Mouse (Mus musculus): ENCODE measurements at regions not wholly inside any gene's neighbourhood (a gene's known extent, or its start where the extent isn't known, plus 50 kb on each side); places are given as distances from the start of the nearest gene placed in this dataset.
A peak's percentile ranks its signal among the peaks of the same experiment; 100 is the strongest.

DNA sequence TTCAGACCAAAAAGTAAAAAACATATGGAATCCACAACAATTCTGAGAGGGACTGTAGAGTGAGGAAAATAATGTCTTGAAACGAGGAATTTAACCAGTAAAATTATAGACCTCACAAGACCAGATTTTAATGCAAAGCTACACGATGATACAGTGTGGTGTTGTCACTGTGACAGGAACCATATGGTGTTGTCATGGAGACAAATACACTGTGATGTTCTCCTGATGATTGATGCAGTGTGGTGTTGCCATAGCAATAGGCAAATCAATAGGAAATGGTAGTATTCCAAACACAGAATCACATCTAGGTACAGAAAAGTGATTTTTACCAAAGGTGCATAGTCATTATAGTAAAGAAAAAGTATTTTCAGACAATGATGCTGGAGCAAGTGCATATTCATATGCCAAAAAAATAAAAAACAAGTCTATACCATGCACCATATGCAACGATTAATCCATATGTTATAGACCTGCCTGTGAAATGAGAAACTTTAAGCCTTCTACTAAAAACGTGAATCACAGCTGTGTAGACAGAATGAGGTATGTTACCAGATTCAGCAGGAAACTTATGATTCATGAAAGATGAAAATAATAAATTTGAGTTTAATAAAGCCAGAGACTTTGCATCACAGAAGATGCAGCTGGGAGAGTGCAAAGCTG lies 149.6 kb downstream of the Thbs2 start:
- no peak for DNase-seq
- intact Hi-C loops (cut with DNase I; ENCODE audit: low total_unique reads): loop anchor here (5.0 kb wide), 1 partner anchor 363 kb away; no protein-coding TSS in a partner anchor

DNA sequence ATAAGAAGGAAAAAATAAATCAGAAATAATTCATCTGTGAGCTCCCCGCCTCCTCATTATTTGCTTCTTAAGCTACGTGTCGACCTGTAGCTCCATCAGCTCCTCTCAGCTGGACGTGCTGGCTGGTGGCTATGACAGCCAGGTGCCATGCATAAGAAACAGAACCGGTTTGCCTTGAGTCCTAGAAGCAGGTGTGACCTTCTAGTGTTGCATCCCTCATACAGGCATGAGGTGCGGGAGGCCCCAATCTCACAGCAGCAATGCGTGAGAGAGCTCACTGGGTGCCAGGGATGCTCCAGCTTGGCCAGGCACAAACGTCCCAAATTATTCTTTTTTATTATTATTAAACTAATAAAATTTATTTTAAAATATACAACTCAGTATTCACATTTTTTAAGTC lies 153.0 kb downstream of the Thbs2 start:
- intact Hi-C loops (cut with DNase I; ENCODE audit: low total_unique reads): loop anchor here (5.0 kb wide), 1 partner anchor 366 kb away; no protein-coding TSS in a partner anchor
- DNase-seq: no peak

DNA sequence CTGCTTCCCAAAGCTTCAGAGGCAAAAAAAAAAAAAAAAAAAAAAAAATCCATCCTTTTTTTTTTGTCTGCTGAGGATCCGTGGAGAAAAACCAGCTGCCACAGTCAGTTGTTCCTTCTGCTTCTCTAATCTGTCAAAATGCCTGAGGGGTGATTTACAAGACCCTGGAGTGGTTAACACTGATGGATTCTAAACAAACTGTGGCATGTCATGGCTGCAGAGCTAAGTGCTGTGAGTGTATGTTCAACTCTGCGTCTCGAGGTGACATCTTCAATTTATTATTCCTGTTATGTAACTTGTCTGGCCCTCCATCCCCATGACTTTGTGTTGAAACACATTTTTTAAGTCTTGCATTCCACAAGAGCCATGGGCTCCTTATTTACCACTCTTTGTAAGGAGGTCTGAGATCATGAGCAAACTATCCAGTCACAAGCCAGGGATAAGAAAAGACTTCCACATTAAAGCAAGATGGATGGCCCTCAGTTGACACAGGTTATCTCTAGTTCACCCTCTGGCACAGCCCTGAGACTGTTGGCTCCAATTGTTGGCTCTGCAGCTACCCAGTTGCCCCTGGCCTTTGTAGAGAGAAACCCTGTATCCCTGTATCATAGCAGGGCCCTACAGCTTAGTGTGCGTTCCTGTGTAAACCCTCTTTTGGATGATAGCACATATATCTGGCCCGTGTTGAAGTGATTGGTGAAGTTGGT lies 153.6 kb downstream of the Thbs2 start:
- DNase-seq: no peak
- intact Hi-C loops (cut with DNase I; ENCODE audit: low total_unique reads): loop anchor here (5.0 kb wide), 1 partner anchor 367 kb away; no protein-coding TSS in a partner anchor

GRCm38 (mm10) chr17:14539651-14540050 lies 154.4 kb downstream of the Thbs2 start:
- intact Hi-C loops (cut with DNase I; ENCODE audit: low total_unique reads): loop anchor here (5.0 kb wide), 1 partner anchor 368 kb away; no protein-coding TSS in a partner anchor
- DNase-seq: no peak

DNA sequence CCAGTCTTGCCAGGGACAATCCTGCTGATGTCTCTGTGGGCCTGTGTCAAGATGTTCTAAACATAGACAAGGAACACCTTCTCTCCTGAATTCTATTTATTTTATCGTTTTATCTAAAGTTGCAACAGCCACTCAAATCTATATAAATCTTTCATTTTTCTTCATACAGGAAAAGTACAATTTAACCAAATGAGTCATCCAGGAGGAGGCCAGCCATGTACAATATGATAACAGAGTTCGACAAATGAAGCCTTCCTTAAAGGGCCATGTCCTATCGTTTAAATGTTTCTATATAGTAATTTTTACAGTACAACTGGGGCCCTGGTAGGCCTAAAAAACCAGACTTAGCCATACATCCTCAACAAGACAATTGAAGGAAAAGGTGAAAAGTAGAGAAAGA lies 154.8 kb downstream of the Thbs2 start:
- intact Hi-C loops (cut with DNase I; ENCODE audit: low total_unique reads): no loop called here
- DNase-seq: no peak

GRCm38 (mm10) chr17:14538527-14538926 lies 155.5 kb downstream of the Thbs2 start:
- no peak for DNase-seq
- intact Hi-C loops (cut with DNase I; ENCODE audit: low total_unique reads): no loop called here

DNA sequence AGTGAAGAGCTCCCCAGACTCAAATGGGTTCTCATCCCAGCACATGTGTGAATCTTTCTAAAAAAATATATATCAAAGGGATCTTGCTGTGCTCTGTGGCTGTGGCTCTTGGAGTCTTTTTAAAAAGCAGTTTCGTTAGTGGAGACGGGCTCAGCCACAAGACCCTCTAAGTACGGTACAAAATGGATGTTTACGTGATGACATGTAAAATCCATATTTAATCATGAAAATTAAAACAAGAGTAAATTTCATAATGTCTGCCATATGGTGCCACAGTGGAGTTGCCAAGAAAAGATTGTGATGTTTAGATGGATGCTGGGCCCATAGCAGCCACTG lies 161.1 kb downstream of the Thbs2 start:
- intact Hi-C loops (cut with DNase I; ENCODE audit: low total_unique reads): no loop called here
- DNase-seq: no peak

DNA sequence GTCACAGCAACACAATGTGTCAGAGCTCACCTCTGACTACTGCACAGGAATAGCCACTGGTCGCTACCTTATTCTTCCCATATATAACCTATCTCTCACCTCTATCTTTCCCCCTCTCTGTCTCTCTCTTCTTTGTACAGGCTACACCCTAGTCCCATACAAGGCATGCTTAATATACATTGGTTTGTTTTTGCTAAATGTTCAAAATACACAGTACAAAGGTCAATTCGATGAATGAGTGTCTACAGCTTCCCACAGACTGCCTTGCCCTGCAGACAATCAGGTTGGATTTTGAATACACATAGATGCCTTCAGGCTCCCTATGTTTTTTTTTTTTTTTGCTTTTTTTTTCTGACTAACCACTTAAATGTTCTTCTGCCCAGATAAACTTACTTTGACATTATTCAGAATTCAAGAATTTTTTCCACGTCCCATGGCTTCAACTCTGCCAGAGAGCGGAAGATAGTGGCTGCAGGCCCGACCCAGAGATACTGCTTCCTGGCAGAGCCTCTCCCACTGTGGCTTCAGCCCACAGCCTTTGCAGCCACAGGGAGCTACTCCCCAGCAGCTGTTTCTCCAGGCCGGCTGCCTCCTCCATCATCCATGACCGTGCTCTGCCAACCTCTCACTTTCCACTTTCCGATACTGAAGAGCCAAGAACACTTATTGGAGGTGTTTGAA lies 161.6 kb downstream of the Thbs2 start:
- intact Hi-C loops (cut with DNase I; ENCODE audit: low total_unique reads): no loop called here
- peak; percentile 64 for DNase-seq

DNA sequence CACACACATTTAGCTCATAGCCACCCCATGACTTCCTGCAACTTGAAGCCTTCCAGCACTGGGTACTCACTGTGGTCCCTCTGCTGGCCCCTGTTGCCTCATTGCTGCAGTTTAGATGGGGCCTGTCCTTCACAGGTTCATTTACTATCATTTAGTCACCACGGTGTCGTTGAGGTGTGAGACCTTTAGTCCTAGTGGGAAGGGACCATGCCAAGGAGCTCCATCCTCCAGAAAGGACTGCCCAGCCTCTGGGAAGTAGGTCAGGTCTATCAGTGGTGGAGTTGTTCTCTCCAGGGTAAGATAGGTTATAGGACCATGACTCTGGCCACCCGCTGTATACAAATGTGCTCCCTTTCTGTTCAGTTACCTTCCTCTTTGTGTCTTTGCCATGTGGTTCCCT lies 162.2 kb downstream of the Thbs2 start:
- DNase-seq: no peak
- intact Hi-C loops (cut with DNase I; ENCODE audit: low total_unique reads): no loop called here

GRCm38 (mm10) chr17:14527691-14528090 lies 166.3 kb downstream of the Thbs2 start:
- intact Hi-C loops (cut with DNase I; ENCODE audit: low total_unique reads): no loop called here
- DNase-seq: no peak

GRCm38 (mm10) chr17:14525255-14525654 lies 168.8 kb downstream of the Thbs2 start:
- intact Hi-C loops (cut with DNase I; ENCODE audit: low total_unique reads): loop anchor here (2.0 kb wide), 1 partner anchor 380 kb away; no protein-coding TSS in a partner anchor
- no peak for DNase-seq

GRCm38 (mm10) chr17:14524426-14525236 lies 169.4 kb downstream of the Thbs2 start:
- peak; percentile 62 for DNase-seq
- intact Hi-C loops (cut with DNase I; ENCODE audit: low total_unique reads): loop anchor here (2.0 kb wide), 1 partner anchor 380 kb away; no protein-coding TSS in a partner anchor

DNA sequence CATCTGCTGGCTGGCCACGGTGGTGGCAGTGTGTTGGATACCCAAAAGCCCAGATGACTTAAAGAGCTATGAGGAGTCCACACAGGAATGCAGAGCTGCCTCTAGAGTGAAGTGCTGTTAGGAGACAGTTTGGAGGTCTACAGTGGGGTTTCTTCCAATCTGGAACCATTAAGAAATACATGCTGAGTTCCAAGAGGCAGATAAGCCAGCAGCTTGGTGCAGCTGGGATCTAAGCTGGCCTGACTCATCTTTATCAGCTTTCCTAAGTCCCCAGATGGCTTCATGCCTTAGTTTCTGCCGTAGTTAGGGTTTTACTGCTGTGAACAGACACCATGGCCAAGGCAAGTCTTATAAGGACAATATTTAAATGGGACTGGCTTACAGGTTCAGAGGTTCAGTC lies 172.0 kb downstream of the Thbs2 start:
- intact Hi-C loops (cut with DNase I; ENCODE audit: low total_unique reads): no loop called here
- no peak for DNase-seq

GRCm38 (mm10) chr17:14520565-14520964 lies 173.5 kb downstream of the Thbs2 start:
- intact Hi-C loops (cut with DNase I; ENCODE audit: low total_unique reads): loop anchor here (2.0 kb wide), 1 partner anchor 282 kb away; no protein-coding TSS in a partner anchor
- peak; percentile 57 for DNase-seq

DNA sequence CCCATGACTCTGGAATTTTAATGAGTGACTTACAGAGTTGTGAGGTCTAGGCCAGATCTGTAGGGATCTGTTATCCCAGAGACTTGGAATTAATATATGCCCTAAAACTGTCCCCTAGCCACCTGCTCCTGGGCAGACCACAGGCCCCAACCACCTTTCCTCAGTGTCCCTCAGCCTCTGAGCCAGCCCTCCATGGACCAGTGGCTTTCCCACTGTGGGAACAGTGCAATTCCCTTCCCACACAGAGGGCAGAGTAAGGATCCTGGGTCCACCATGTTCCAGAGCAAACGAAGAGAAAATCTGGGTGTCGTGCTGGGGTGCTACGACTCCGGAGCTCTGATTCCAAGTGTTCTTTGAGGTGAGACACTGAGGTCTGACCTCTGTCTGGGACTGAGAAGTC lies 174.7 kb downstream of the Thbs2 start:
- no peak for DNase-seq
- intact Hi-C loops (cut with DNase I; ENCODE audit: low total_unique reads): loop anchor here (5.0 kb wide), 2 partner anchors 142 to 232 kb away; no protein-coding TSS in a partner anchor

DNA sequence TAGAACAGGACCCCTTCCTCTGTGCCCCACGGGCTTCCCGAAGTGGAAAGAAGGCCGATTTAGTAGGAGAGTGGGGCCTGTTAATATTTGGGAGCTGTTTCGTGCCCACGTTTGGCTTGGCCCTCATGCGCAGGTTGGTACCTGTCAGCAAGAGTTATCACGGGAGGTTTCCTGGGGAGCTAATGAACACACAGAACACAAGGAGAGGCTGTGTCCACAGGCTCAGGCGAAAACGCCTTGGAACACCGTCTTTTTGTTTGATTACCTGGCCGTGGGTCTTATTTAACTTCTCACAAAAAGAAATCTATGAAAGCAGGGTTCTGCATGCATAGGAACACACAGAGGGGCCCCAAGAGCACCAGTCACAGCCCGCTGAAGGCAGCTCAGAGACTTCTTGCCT lies 175.8 kb downstream of the Thbs2 start:
- intact Hi-C loops (cut with DNase I; ENCODE audit: low total_unique reads): loop anchor here (5.0 kb wide), 2 partner anchors 141 to 231 kb away; no protein-coding TSS in a partner anchor
- no peak for DNase-seq

DNA sequence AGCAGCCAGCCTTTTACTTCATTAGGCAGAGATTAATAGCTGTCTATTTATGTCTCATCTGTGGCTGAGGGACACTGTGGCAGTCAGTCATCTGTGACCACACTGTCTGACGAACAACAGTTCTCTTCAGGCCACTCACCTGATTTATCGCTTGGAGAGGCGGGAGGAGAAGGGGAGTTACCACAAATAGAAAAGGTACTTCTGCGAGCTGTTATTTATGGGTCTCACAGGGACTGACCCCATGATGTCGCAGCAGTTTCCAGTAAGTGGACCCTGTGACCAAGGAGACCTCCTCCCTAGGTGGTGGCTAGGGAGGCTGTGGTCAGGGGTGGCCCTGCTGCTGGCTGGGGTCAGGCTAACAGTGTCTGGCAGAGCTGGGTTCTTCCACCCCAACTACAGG lies 176.7 kb downstream of the Thbs2 start:
- DNase-seq: no peak
- intact Hi-C loops (cut with DNase I; ENCODE audit: low total_unique reads): loop anchor here (2.0 to 5.0 kb wide), 3 partner anchors 140 to 285 kb away; no protein-coding TSS in a partner anchor

GRCm38 (mm10) chr17:14516097-14516496 lies 177.9 kb downstream of the Thbs2 start:
- intact Hi-C loops (cut with DNase I; ENCODE audit: low total_unique reads): loop anchor here (2.0 to 5.0 kb wide), 3 partner anchors 139 to 283 kb away; no protein-coding TSS in a partner anchor
- DNase-seq: peak; percentile 61

DNA sequence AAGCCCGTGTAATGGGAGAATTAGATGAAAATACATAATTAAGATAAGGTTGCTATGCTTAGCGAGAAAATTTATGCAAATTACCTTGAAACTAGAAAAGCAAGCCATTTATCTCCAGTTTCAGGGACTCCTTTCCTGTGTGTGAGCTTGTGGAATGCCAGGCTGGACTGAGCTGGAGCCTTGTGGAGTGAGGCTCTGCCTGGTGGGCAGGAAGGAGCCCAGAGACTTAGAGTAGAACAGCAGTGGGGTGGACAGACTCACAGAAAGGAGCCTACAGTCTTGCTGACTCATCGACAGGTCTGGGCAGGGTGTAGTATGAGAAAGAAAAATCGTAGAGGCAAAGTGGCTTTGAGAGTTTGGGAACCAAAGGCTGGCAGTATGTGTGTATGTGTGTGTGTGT lies 180.6 kb downstream of the Thbs2 start:
- intact Hi-C loops (cut with DNase I; ENCODE audit: low total_unique reads): no loop called here
- DNase-seq: no peak
